Mouse (Mus musculus) limb, embryonic 12.5 days (tissue): ENCODE measurements around the gene Cox17. TPM values are rescaled to one million over a fixed set of nuclear protein-coding genes. Genes with fewer than 3 reads are reported as not detected.

Source experiments
- ATAC-seq: fragments of 200-750 bp; cut with Nextera tagmentation; 2 replicates; pipeline ENCODE4 v1.8.0; 2017; ENCODE audit warnings: low read depth, moderate TSS enrichment; ENCODE audit not compliant: insufficient number of reproducible peaks, insufficient read depth, low FRiP score, low TSS enrichment
- H3K27ac ChIP-seq: fragments of 300-500 bp; sonication (generic); 2 replicates; pipeline ENCODE4 v1.5.1; 2016; ENCODE audit warnings: mild to moderate bottlenecking, moderate library complexity
- H3K27me3 ChIP-seq: fragments of 300-500 bp; sonication (generic); 2 replicates; pipeline ENCODE4 v1.6.1; 2016; ENCODE audit warnings: mild to moderate bottlenecking, moderate library complexity
- H3K36me3 ChIP-seq: fragments of 300-500 bp; sonication (generic); 2 replicates; pipeline ENCODE4 v1.6.1; 2016; ENCODE audit warnings: mild to moderate bottlenecking, moderate library complexity
- H3K4me1 ChIP-seq: fragments of 300-500 bp; sonication (generic); replicated peaks from 2 replicates; pipeline ENCODE4 v1.6.1; 2016
- H3K4me2 ChIP-seq: fragments of 300-500 bp; sonication (generic); 2 replicates; pipeline ENCODE4 v1.6.1; 2016; ENCODE audit warnings: mild to moderate bottlenecking, moderate library complexity
- H3K4me3 ChIP-seq: fragments of 300-500 bp; sonication (generic); replicated peaks from 2 replicates; pipeline ENCODE4 v1.5.1; 2016; ENCODE audit warnings: mild to moderate bottlenecking
- H3K9ac ChIP-seq: fragments of 300-500 bp; sonication (generic); replicated peaks from 2 replicates; pipeline ENCODE4 v1.6.1; 2016; ENCODE audit warnings: mild to moderate bottlenecking, moderate library complexity
- H3K9me3 ChIP-seq: fragments of 300-500 bp; sonication (generic); 2 replicates; pipeline ENCODE4 v1.6.1; 2016; ENCODE audit warnings: mild to moderate bottlenecking, moderate library complexity
- WGBS: fragments of 180-500 bp; shearing (Covaris S2); methylation state at CpG from one replicate; pipeline ENCODE4 v1.1.7; 2016; 5-methylcytosine and 5-hydroxymethylcytosine counted together
- polyA plus RNA-seq: library from polyadenylated mRNA; unstranded; fragments of >200 nt; fragmentation: Nextera tagmentation; extraction: Ambion mirVana; gene quantifications from 2 replicates; pipeline ENCODE4 v1.2.1, GENCODE M21; 2016

The Cox17 gene
- polyA plus RNA-seq, 1 experiment from 2014 or later: 117 TPM

GRCm38 (mm10) chr16:38379926-38380325, 33.1 kb downstream of the Cox17 start:
- Histone ChIP-seq H3K4me2 (no peak overlapping the region), H3K9ac (no peak overlapping the region), H3K4me3 (no peak overlapping the region), H3K9me3 (no peaks in the 10 kb centered on the region), H3K27me3 (no peaks in the 10 kb centered on the region), H3K36me3 (no peaks in the 10 kb centered on the region), H3K4me1 (peaks cover 15% of the 10 kb centered on the region), H3K27ac (no peak overlapping the region)
- no peak for ATAC-seq
- WGBS: 94% methylated on average over 3 of the region's 3 CpGs

- WGBS: 72% methylated on average over 2 of the region's 2 CpGs
- ATAC-seq: no peak
These were observed 36.9 kb downstream of the Cox17 start for GRCm38 (mm10) chr16:38383683-38384082.

GRCm38 (mm10) chr16:38385184-38385634, 38.4 kb downstream of the Cox17 start:
- Histone ChIP-seq H3K36me3 (no peaks in the 10 kb centered on the region), H3K4me2 (no peak overlapping the region), H3K9me3 (no peaks in the 10 kb centered on the region), H3K4me3 (no peak overlapping the region), H3K27ac (no peak overlapping the region), H3K9ac (no peak overlapping the region), H3K27me3 (no peaks in the 10 kb centered on the region), H3K4me1 (no peaks in the 10 kb centered on the region)
- no peak; the same call in 1 of the 2 replicates for ATAC-seq
- WGBS: 89% methylated on average over 6 of the region's 6 CpGs

More at GRCm38 (mm10) chr16:38383683-38384082, 36.9 kb downstream of the Cox17 start:
- Histone ChIP-seq H3K9ac (no peak overlapping the region), H3K27ac (no peak overlapping the region), H3K4me1 (0 out of 2 replicates have a peak, but pooled peaks cover 2% of the 10 kb centered on the region), H3K36me3 (no peaks in the 10 kb centered on the region), H3K9me3 (no peaks in the 10 kb centered on the region), H3K4me3 (no peak overlapping the region), H3K4me2 (no peak overlapping the region), H3K27me3 (no peaks in the 10 kb centered on the region)

- Histone ChIP-seq H3K9ac (no peak overlapping the region), H3K27me3 (no peaks in the 10 kb centered on the region), H3K27ac (no peak overlapping the region), H3K36me3 (no peaks in the 10 kb centered on the region), H3K4me2 (no peak overlapping the region), H3K4me3 (no peak overlapping the region), H3K4me1 (no peaks in the 10 kb centered on the region), H3K9me3 (no peaks in the 10 kb centered on the region)
- WGBS: 91% methylated on average over 4 of the region's 4 CpGs
- no peak for ATAC-seq
These were observed 38.9 kb downstream of the Cox17 start for GRCm38 (mm10) chr16:38385700-38386099.

GRCm38 (mm10) chr16:38387389-38387788, 40.6 kb downstream of the Cox17 start:
- Histone ChIP-seq H3K36me3 (no peaks in the 10 kb centered on the region), H3K4me3 (no peak overlapping the region), H3K4me2 (no peak overlapping the region), H3K9me3 (no peaks in the 10 kb centered on the region), H3K9ac (no peak overlapping the region), H3K27ac (no peak overlapping the region), H3K4me1 (no peaks in the 10 kb centered on the region), H3K27me3 (no peaks in the 10 kb centered on the region)
- no peak for ATAC-seq
- 82% methylated on average over 6 of the region's 6 CpGs for WGBS

- Histone ChIP-seq H3K27me3 (no peaks in the 10 kb centered on the region), H3K36me3 (no peaks in the 10 kb centered on the region), H3K9me3 (no peaks in the 10 kb centered on the region), H3K4me1 (no peaks in the 10 kb centered on the region), H3K4me2 (no peak overlapping the region), H3K4me3 (no peak overlapping the region), H3K9ac (no peak overlapping the region), H3K27ac (no peak overlapping the region)
- 76% methylated on average over 6 of the region's 6 CpGs for WGBS
- ATAC-seq: no peak
These were observed 42.0 kb downstream of the Cox17 start for GRCm38 (mm10) chr16:38388757-38389156.

GRCm38 (mm10) chr16:38389284-38389893, 42.6 kb downstream of the Cox17 start:
- H3K36me3 ChIP-seq: no peaks in the 10 kb centered on the region
- no peaks in the 10 kb centered on the region for H3K27me3 ChIP-seq
- no peak for ATAC-seq
- H3K9me3 ChIP-seq: no peaks in the 10 kb centered on the region
- no peak overlapping the region for H3K27ac ChIP-seq
- WGBS: 81% methylated on average over 8 of the region's 8 CpGs
- H3K4me1 ChIP-seq: no peaks in the 10 kb centered on the region
- no peak overlapping the region for H3K4me3 ChIP-seq
- H3K9ac ChIP-seq: no peak overlapping the region
- H3K4me2 ChIP-seq: no peak overlapping the region

- 85% methylated on average over 7 of the region's 7 CpGs for whole genome bisulfite sequencing
- Histone ChIP-seq H3K4me2 (no peak overlapping the region), H3K36me3 (no peaks in the 10 kb centered on the region), H3K4me3 (no peak overlapping the region), H3K4me1 (no peaks in the 10 kb centered on the region; the same call in 1 of the 2 replicates), H3K9ac (no peak overlapping the region), H3K9me3 (no peaks in the 10 kb centered on the region), H3K27ac (no peak overlapping the region), H3K27me3 (no peaks in the 10 kb centered on the region)
- no peak for ATAC-seq
These were observed 43.5 kb downstream of the Cox17 start for GRCm38 (mm10) chr16:38390322-38390721.

GRCm38 (mm10) chr16:38392126-38392894, 45.5 kb downstream of the Cox17 start:
- Histone ChIP-seq H3K9ac (no peak overlapping the region), H3K4me3 (no peak overlapping the region), H3K27ac (no peak overlapping the region), H3K27me3 (no peaks in the 10 kb centered on the region), H3K4me1 (peaks cover 8% of the 10 kb centered on the region; the same call in 1 of the 2 replicates), H3K9me3 (no peaks in the 10 kb centered on the region), H3K4me2 (no peak overlapping the region), H3K36me3 (no peaks in the 10 kb centered on the region)
- 82% methylated on average over 23 of the region's 23 CpGs for WGBS
- no peak for ATAC-seq

GRCm38 (mm10) chr16:38394191-38394618, 47.4 kb downstream of the Cox17 start:
- no peaks in the 10 kb centered on the region for H3K9me3 ChIP-seq
- ATAC-seq: no peak
- peaks cover 9% of the 10 kb centered on the region for H3K4me1 ChIP-seq
- 92% methylated on average over 8 of the region's 8 CpGs for WGBS
- H3K4me2 ChIP-seq: no peak overlapping the region
- H3K27ac ChIP-seq: no peak overlapping the region
- no peaks in the 10 kb centered on the region for H3K36me3 ChIP-seq
- no peak overlapping the region for H3K4me3 ChIP-seq
- H3K27me3 ChIP-seq: no peaks in the 10 kb centered on the region
- no peak overlapping the region for H3K9ac ChIP-seq

- Histone ChIP-seq H3K27me3 (no peaks in the 10 kb centered on the region), H3K4me1 (peaks cover 19% of the 10 kb centered on the region), H3K9me3 (no peaks in the 10 kb centered on the region), H3K27ac (no peak overlapping the region), H3K9ac (no peak overlapping the region), H3K4me3 (no peak overlapping the region), H3K4me2 (no peak overlapping the region), H3K36me3 (no peaks in the 10 kb centered on the region)
- no peak for ATAC-seq
- 63% methylated on average over 6 of the region's 6 CpGs for WGBS
These were observed 48.4 kb downstream of the Cox17 start for GRCm38 (mm10) chr16:38395060-38395730.
